Mouse (Mus musculus): Measurements from ENCODE around the gene Zfyve9.

- TF ChIP-seq CTCF (IDR thresholded peaks at IDR 0.05; ENCODE audit: low read depth) (peak; percentile 55; the same call in 1 of the 2 replicates), EP300 (IDR thresholded peaks at IDR 0.05; ENCODE audit: low read depth) (no peak)
These were observed 83.7 kb downstream of the Zfyve9 start for GRCm38 (mm10) chr4:108696934-108697333.
